Mouse (Mus musculus) erythroblast, embryonic 14.5 days (primary cell): ENCODE measurements around the gene Psmb5.

Experiments used
- GATA1 ChIP-seq: IDR thresholded peaks from 2 replicates; pipeline ENCODE4 v1.6.1; 2012; ENCODE audit warnings: low read length, inconsistent platforms, mixed read lengths
- TAL1 ChIP-seq: IDR thresholded peaks from 3 replicates; pipeline ENCODE4 v1.6.1; 2012; ENCODE audit warnings: low read length, inconsistent platforms, mixed read lengths

GRCm38 (mm10) chr14:54653496-54653895, 35.7 kb upstream of the Psmb5 start:
- TF ChIP-seq GATA1 (no peak), TAL1 (no peak)
